Mouse (Mus musculus) megakaryocyte, embryonic 14.5 days (primary cell): ENCODE measurements at regions not wholly inside any gene's neighbourhood (a gene's known extent, or its start where the extent isn't known, plus 50 kb on each side); places are given as distances from the start of the nearest gene placed in this dataset.

Experiments used
- FLI1 ChIP-seq: IDR thresholded peaks from 2 replicates; pipeline ENCODE4 v1.6.1; 2012; ENCODE audit warnings: low read length, inconsistent platforms, mixed read lengths
- GATA1 ChIP-seq: IDR thresholded peaks from 3 replicates; pipeline ENCODE4 v1.6.1; 2012; ENCODE audit warnings: mixed read lengths, low read length, inconsistent platforms, borderline replicate concordance

DNA sequence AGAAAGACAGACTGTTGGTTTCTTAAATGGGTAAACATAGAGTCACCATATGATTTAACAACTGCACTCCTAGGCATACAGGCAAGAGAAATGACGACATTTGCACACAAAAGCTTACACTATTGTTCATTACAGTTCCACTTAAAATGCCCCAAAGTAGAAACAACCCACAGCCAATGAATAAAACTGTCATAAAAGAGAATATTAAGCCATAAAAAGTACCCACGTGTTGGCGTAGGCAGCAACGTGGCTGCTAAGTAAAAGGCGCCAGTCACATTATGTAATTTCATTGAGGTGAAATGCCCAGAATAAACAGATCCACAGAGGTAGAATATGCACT lies 251.1 kb downstream of the Tcf7l2 start:
- no peak for TF ChIP-seq GATA1
- no peak for TF ChIP-seq FLI1
